Mouse (Mus musculus): ENCODE data around the gene Olfr1118.
"Not testable (repeated sequence)": the region's sequence is repeated elsewhere in the genome, so short reads cannot be mapped to it uniquely, and the experiment has no call there.

Gene Olfr1118

GRCm38 (mm10) chr2:87307281-87307680 is at the start of gene Olfr1118:
Gene Olfr1118, plus strand, starts transcription at chr2:87307581.
- no peak for DNase-seq (ENCODE audit: low read depth, low spot score)

DNA sequence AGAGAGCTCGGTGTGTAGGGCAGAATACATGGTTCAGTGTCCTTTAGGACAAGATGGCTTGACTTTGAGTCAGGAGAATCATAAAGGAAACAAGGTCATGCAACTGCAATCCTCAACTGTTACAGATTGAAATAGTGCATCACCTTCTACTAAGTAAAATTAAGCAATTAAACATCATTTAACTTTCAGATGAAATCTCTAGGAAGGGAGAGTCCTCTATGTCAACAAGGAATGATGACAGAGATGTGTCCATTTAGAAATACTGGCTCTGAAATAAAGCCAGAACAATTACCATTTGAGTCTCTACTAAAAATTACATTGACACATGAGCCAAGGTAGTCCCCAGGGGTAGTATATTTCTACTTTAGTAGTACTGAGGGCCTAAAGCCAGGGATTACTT is 40.1 kb upstream of the Olfr1118 start, which contains the start of gene Olfr1116:
TSS of gene Olfr1116 (plus strand) at position 301 of the 400 bp plus-strand sequence.
- DNase-seq (ENCODE audit: low read depth, low spot score): no peak

- DNase-seq (ENCODE audit: low read depth, low spot score): not testable (repeated sequence)
These were observed 13.4 kb upstream of the Olfr1118 start for GRCm38 (mm10) chr2:87293977-87294376.

DNA sequence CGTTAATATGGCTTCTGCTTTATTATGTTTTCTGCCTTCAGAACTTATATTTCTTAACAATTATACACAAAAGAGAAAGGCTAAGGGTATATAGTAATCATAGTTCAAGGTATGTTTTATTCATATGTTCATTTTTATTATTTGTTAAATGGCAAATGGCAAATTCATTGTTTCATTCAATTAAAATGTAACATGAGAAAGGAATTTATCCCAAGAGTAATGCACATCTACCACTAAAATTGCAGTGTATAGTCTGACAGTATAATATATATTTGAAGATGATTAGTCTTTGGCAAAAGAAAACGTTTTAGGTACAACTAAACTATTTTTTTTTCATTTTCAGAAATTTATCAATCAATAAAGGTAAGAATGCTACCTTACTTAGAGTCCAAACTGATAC is 47.1 kb downstream of the Olfr1118 start, which contains the start of gene Olfr1120:
TSS of gene Olfr1120 (plus strand) at position 301 of the 400 bp plus-strand sequence.
- no peak for DNase-seq (ENCODE audit: low read depth, low spot score)

- DNase-seq (ENCODE audit: low read depth, low spot score): not testable (repeated sequence)
These were observed 52.7 kb downstream of the Olfr1118 start for GRCm38 (mm10) chr2:87360121-87360520.

Data from CD4-positive helper T cell, adult 2 months (primary cell).